Mouse (Mus musculus) left cerebral cortex, postnatal 10 days (tissue): ENCODE measurements around the gene Ifrd1. TPM values are rescaled to one million over a fixed set of nuclear protein-coding genes. Genes with fewer than 3 reads are reported as not detected.

Experiments used
- microRNA-seq: library from miRNA; unstranded; fragments of <30 nt; microRNA quantifications from one replicate; pipeline ENCODE4 v1.2.0, GENCODE M21; 2022
- total RNA-seq, 2 experiments: library from RNA; stranded (reverse); gene quantifications; 2 replicates each; pipeline ENCODE4 v1.2.3; 2021

Ifrd1 gene
- total RNA-seq, 2 experiments from 2014 or later: 89.8 to 108 TPM

Small RNA genes within 50 kb of the gene (microRNA-seq; reads per million reads assigned to microRNA genes)
- gene Mir1938: not detected

Other genes with a start within 250 kb of the Ifrd1 start
- gene Arl4a, start 210.5 kb downstream of the Ifrd1 start, total RNA-seq: 10 to 100 TPM; 64.0 to 65.3 TPM
- gene Scin, start 114.3 kb downstream of the Ifrd1 start, total RNA-seq: not detected
- gene Lsmem1, start 49.0 kb downstream of the Ifrd1 start, total RNA-seq: 1 to 10 TPM in 1 of 2 experiments, under 1 TPM in 1; 0.92 to 1.7 TPM
- gene Zfp277, start 197.4 kb upstream of the Ifrd1 start, total RNA-seq: 10 to 100 TPM; 22.8 to 25.0 TPM
- 10 to 100 TPM; 69.4 to 69.7 TPM for gene Dock4, start 197.4 kb upstream of the Ifrd1 start, total RNA-seq